Mouse (Mus musculus) thymus, adult 2 months (tissue): ENCODE data around the gene Esr2.

Source experiments
- CTCF ChIP-seq: fragments of 200-500 bp; IDR thresholded peaks from 2 replicates; pipeline ENCODE4 v1.5.1; 2012; ENCODE audit warnings: mild to moderate bottlenecking, control low read depth, low read length, moderate library complexity, borderline replicate concordance; ENCODE audit not compliant: control insufficient read depth, poor library complexity, insufficient read depth; ENCODE audit errors: extremely low read depth
- POLR2A ChIP-seq: fragments of 200-500 bp; IDR thresholded peaks from 2 replicates; pipeline ENCODE4 v1.6.1; 2012; ENCODE audit warnings: mild to moderate bottlenecking, low read length, control low read depth, moderate library complexity; ENCODE audit not compliant: control insufficient read depth, poor library complexity, insufficient read depth; ENCODE audit errors: extremely low read depth

DNA sequence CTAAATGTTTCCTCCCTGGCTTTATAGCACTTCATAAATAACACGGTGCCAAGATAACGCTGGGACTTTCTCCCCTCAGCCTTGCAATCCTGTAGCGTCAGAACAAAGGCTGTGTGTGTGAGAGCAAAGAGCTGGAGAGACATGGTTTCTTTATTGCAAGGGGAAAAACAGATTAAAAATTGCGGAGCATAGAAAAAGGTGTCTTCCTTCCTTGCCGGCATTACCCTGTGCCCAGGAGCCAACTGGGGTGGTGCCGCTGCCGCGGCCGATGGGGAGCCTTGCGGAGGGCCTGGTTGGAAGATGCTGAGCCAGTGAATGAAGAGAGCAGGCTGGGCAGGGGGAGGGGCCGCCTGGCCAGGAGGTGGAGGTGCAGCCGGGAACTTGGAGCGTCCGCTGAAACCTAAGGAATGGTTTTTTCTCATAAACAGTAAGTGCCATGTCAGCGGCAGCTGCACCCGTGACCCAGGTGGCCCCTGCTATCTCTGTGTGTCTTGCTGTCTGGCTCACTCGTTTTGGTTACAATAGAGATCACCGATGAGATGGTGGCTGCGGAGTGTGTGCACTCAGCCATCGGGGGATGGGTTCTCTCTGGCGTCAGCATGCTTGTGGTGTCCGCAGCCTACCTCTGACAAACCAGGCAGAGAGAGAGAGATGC is 95.4 kb downstream of the Esr2 start:
- TF ChIP-seq CTCF (no peak), POLR2A (no peak)
